Mouse (Mus musculus) right cerebral cortex, adult 18-20 months (tissue): ENCODE measurements at regions not wholly inside any gene's neighbourhood (a gene's known extent, or its start where the extent isn't known, plus 50 kb on each side); places are given as distances from the start of the nearest gene placed in this dataset.

Source experiments
- DNase-seq: peaks from one replicate; pipeline ENCODE4 v3.0.0; 2022; ENCODE audit warnings: mixed read lengths

DNA sequence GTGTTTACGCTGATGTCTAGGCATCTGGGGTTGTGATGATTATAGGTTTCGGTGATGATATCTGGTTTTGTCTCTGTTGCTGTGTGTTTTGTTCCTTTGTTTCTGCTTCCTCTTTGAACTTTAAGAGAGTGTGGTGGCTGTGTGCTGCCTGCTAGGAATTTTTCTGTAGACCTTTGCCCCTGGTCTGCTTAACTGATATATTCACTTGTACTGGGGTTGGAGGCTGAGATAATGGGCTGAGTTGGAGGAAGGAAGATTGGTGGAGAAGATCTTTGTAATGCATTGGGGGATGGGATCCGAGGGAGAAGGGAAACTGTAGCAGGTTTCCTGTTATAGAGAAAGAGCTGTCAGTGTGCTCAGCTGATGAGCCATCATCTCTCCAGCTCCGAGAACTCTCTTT, 55.8 kb downstream of the Mid1ip1 start:
- no peak for DNase-seq

DNA sequence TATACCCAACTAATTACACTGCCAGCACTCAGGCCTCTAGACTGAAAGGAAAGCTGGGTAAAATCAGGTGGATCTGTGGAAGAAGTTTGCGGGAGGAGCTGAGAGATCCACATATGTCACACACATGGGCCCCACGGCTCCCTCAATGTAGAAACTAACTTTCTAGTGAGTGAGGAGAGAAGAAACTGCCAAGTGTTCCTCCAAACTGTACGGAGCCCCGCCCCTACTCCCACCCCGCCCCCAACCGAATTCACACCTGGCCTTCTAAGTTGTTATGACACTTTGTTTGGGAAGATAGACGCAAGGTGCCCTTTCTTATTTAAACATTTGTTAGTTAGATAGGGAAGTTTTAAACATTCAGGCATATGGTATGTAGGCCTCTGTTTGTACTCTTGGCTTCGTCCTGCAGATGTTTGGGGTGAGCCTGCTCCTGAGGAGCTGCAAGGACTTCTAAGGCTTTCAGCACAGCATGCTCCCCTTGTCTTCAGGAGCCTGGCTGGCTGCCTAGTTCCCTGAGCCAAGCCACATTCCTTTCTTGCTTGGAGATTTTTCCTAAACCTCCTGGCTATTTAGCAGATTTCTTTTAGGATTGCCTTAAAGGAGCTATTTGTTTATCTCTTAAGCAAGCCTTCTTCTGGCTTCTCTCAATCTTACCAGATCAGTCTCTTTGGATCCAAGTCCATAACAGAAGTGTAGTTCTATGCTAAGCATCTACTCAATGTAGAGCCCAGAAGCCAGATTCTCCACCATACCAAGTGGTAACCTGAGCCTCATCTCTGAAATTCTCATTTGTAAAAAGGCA, 61.1 kb downstream of the Mid1ip1 start:
- DNase-seq, result peak; percentile 46

DNA sequence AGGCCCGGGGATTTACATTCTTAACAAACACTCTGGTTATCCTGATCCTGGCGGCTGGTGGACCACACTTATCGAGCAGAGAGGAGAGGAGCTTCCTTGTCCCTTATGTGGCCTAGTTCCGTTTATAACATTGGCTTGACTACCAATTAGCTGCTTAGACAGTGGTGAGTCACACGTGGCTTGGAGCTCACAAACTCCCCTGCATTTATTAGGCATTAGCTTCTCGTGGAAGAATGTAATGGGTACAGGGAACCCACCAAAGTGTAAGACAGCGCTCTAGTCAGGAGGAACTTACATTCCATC, 61.7 kb downstream of the Mid1ip1 start:
- DNase-seq, result no peak

DNA sequence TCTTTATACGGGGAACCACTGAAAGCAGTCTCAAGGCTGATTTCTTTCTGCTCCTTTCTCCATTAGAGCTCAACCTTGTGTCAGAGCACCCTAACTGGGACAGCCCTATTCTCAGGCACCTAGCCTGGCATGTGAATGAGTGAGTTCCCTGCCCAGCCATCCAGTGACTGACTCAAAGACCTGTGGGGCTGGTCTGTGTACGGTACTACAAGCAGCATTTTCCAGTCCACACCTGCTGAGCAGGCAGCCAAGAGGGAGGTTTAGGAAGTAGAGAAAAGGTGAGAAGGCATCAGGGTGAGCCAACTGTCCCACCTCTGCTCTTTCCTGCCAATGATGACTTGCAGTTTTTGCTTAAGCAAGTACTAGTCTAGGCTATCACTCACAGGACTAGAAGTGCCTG, 63.2 kb downstream of the Mid1ip1 start:
- DNase-seq, result no peak

DNA sequence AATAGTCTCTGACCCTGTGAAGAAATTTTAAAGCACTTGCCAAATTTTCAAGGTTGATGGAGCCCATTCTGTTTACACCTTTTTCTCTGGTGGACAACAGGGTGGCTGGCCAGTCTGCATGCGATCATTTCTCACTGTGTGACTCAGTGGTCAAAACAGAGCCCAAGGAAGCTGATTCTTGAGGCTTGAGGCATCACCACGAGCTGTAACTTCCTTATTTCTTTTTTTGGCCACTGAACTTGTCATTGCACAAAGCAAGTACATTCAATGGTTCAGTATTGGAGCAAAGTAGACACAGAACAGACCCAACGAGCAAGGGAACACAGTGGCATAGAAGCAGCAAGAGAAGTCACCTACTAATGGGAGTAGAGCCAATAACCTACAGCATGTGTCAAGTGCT, 71.5 kb downstream of the Mid1ip1 start:
- no peak for DNase-seq

DNA sequence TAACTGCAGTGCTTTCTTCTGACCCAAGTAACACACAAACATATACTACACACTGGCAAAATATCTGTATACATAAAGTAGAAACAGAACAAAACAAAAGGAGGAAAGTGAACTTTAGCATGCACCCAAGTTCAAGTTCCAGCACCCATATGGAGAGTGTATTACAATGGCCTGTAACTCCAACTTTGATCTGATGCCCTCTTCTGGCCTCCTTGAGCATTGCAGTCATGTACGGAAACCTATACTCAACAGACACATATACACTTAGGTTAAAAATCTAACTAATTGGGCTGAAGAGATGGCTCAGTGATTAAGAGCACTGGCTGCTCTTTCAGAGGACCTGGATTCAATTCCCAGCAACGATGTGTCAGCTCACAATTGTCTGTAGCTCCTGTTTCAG, 72.2 kb downstream of the Mid1ip1 start:
- no peak for DNase-seq

DNA sequence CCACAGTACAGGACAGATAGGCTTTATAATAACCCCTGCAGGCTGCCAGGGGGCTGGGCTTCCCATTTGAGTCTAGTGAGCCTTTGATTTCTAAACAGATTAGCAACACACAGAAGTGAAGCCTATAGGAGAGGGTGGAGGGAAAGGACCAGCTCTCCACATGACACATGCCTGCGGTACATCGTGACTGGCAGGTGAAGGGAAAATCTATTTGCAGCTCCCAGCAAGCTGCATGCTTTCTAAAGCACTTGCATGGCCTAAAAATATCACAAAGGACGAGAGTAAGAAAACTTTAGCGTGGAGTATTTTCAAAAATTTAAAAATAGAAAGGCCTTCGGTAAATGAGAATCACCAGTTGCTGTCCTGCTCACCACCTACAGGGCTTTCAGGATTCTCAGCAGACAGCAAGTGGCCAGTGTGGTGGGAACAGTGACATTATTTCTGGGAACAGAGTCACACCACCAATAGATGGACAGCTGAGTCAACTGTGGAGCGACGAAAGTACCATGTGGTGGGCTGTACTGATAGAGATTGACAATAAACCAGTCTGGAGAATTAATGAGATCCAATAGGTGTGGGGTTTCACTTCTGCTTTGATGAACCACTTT, 105.6 kb downstream of the Mid1ip1 start:
- DNase-seq, result peak; percentile 4

DNA sequence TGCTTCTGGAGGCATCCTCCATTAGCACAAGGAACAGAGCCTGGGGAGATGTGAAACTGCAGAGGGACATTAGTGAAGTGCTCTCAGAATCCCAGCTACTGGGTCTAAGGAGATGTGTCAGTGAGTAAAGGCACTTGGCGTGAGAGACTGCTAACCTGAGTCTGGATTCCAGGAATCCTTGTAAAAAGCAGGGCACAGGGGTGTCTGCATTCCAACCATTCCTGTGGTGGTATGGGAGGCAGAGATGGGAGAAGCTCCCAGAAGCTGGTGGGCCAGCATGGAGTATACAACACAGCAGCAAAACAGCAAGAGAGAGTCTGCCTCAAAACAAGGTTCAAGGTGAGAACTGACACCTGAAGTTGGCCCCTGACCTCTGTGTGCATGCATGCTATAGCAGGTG, 118.9 kb downstream of the Mid1ip1 start:
- DNase-seq, result no peak

DNA sequence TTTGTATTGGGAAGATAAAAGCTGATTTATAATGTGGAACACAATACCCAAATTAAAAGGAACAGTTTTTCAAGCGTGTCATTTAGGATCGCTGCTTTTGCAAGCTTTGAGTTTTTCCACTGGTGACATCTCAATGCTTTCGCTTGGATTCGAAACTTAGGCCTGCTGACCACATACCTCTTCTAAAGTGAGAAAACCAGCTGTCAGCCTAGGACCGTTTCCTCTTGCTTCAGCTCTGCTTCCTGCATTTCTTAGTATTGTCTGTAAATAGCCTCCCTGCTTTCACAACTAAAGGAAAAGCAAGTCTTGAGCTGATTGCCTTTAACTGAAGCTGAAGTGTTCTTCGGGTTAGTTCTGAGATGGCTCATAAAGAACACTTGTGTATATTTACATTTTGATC, 142.3 kb downstream of the Mid1ip1 start:
- no peak for DNase-seq

DNA sequence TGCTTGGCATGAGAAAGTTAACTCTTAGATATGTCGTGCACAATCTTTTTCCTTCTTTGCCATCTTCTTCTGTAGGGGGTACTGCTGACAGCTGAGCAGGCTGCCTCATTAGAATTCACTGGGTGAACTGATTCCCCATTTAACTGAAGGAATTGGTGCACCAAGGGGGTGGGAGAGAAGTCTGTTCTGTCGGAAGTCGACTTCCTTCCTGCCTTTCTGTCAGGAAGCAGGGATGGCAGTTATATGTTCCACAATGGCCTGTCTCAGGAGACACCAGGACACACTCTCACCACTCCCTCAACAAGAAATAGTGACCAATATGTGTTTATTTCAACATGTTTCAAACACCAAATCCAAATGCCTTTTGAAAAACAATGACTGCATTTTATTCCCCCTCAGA, 142.9 kb downstream of the Mid1ip1 start:
- DNase-seq, result no peak

DNA sequence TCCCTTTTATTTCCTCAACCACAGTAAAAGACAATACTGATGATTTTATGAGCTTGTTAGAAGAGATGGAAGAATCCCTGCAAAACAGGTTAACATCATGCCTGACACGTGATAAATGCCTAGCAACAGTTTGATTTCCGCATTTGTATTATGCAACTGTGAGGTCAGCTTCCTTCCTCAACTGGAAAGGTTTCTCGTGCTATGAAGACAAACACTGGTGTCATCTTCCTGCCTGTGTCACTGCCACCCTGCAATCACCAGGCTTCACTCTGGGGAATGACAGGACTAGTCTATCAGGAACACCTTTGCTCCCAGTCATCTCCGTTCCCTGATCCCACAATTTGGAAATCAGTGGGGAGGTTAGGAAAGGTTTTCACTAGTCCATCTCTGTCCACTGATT, 156.8 kb downstream of the Mid1ip1 start:
- no peak for DNase-seq

DNA sequence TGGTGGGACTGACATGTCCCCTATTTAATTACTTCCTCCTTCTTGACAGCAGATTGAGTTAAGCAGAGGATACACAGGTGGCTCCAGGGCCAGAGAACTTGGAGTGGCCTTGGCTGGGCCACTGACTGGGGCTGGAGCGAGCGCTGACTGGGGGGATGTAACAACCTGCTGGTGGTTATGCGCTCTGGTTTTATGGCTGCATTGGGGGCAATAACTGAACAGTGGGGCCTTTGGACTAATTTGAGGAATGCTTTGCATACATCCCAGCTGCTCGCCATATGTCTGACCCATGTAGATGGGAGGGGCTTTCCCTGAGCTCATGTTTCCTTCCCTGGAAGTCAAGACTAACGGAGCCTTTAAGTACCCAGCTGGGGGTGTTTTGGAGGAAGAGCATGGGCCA, 163.0 kb downstream of the Mid1ip1 start:
- DNase-seq, result no peak

DNA sequence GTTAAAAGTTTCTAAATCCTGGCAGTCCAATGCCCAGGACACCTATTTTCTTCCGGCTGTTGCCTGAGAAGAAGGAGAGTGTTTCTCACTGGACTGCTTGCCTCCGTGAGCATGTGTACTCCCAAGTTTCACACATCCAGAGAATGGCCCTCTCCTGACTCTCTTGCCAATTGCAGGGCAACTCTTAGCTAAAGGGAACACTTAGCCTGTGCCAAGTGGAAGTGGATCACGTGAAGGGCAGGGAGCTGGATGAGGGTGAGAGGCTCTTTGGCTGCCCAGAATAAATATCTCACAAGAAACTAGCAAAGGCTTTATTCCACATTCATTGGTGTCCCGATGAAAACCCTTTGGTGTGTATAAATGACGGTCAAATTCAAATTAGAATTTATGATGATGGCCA, 164.1 kb downstream of the Mid1ip1 start:
- DNase-seq, result no peak

DNA sequence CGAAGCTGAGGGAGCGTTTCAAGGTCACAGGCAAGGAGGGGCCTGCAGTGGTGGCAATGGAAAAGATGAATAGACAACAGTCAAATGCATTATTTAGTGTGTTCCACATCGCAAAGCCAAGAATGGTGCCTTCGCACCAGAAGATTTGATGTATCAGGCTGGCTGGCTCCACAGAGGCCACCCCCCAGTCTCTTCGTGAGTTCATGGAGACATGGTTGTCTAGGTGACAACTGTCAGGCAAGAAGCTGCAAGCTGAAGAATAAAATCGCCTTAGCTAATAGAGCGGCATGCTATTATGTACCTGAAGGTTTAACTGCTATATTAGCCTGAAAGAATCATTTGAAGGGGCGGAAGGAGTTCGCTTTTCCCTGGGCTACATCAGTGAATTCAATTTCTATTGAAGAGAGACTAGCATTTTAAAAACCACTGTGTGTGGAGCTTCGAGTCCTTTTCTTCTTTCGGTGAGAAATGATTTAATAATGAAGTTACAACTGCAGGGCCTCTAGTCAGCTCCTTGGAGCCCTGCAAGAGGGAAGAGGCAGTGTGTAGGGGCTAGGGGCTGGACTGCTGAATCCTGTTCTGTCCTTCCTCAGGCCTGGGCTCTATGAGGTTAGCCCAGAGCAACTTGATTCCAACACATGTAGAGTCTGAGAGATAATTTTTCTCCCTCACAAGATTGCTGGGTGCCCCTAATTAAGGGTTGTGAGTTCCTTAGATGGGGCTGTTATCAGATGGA, 169.1 kb downstream of the Mid1ip1 start:
- DNase-seq, result no peak

DNA sequence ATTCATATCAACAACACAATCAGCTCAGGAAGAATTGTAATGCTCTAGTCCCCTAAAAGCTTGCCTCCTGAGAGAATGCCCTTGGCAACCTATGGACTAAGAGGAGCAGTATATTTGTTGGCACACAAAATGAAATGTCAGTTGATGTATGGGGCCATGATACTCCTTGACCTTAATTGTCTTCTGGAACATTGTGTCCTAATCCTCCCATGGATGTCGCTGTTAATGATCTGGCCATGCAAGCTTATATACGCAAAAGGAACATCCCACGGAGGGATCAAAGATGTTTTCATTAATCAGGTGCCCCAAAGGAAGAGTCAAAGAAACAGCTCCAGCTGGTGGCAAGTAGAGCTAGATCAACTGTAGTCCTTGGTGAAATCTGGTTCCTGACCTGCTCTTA, 178.0 kb downstream of the Mid1ip1 start:
- DNase-seq, result no peak

DNA sequence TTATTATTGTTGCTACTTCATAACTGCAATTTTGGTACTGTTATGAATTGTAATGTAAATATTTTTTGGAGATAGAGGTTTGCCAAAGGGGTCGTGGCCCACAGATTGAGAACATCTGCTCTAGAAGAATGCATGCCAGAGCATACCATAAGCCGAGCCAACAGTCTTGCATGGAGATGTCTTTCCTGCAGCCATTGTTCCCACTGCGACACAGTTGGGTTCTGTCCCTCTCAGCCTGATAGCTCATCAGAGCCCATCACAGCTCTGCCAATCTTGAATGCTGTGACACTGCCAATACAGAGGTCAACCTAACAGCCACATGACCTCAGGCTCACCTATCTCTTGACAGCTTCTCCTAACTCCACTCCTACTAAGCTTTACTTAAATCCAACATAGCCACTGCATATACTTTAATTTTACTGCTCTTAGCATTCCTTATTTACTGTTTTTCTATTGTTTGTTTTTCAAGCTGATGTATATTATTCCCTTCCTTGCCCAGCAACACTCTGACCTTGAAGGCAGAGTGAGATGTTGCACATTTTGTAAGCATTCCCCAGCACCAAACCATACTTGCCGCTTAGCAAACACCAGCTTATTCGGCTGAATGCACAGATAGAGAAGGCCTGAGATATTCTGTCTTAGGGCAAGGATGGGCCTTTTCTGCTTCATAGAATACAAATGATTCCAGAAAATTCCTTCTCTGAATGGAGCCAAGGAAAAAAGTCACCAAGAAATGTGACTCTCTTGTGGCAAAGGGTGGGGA, 181.6 kb downstream of the Mid1ip1 start:
- no peak for DNase-seq

DNA sequence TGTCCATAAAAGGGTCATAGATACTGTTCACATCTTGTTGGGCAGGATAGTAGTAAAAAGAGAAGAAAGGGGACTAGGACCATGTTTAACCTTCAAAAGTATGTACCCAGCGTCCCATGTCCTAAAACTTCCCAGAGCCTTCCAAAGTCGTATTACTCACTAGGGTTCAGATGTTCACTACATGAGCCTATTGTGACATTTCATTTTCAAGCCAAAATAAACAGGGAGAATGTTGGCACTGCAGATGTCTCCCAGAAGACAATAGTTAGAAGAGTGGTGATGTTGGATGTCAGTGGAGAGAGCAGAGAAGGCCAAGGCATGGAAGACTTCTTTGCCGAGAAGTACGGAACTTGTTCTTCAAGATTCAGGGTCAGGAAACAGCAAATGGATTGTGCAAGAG, 187.9 kb downstream of the Mid1ip1 start:
- DNase-seq, result no peak

DNA sequence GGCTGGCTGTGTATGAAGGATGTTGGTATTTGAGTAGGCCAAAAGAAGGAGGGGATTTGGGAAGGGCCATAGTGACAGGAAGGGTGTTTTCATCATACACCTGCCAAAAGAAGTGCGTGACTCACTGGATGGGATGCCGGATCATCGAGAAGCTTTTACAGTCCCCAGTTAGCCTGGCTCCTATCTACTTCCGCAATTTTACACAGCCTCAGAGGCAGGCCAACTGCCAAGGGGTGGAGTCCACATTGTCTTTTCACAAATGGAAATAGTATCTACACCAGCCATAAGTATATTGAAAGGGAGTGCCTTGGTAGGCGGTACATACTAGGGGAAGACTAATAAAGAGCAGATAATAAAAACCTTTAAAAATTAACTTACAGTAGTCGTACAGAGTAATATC, 189.3 kb downstream of the Mid1ip1 start:
- no peak for DNase-seq

DNA sequence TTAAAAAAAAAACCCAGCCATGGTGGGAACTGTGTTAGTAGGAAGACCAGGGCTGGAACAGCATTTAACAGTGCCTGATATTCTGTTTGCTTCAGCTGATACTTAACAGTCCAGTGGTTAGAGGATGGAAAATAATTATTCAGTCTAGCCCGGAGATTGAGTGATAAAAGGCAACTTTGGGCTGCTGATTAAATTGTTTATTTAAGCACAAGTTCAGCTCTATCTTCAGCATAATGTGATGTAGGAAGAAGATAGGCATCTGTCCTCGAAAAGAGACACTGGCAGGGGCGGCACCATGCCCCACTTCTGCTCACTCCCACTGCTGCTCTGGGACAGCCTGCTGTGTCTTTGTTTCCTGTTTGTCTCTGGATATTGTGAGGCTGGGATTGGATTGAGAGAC, 190.1 kb downstream of the Mid1ip1 start:
- no peak for DNase-seq

DNA sequence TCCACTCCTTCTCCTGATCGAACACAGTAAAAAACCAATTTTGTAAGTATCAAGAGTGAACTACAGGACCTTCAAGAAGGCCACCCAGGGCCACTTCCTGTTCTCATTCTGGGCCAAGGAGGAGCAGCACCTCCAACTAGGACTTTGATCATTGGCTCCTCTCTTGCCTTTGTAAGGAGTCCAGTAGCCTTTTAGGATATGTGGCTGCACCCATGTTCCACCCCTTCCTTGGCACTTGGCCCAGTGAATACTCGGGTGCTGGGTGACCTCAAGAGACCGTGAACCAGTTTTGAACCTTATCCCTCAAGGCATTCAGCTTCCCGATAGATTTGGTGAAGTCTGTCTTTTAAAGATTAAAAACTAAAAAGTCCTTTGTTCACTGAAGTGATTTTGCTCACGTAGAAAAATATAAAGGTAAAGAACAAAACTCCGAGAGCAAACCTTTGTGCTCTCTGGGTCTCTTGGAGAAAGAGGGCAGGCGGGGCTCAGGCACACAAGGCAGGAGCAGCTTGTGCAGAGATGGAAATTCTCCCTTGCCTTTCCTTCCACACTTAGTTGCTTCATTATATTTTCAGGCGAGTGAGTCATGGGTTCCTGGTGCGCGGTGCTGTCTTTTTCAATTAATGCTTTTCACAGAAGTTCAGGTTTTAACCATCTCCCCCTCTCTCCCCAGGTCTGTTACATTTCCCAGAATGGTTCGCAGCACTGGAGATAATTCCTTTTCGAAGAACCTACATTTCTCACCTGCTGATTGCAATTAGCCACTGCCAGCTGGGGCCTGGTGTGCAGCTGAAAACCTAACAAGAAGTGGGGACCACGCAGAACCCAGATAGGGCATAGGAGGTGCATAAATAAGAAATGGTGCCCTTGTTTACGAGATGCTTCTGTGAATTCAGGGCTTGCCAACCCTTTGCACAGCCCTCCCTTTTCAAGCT, 196.6 kb downstream of the Mid1ip1 start:
- peak; percentile 10 for DNase-seq
